Mouse (Mus musculus) liver, embryonic 14.5 days (tissue): ENCODE data around the gene Spon1.

ENCODE experiments used
- CTCF ChIP-seq: IDR thresholded peaks from 2 replicates; pipeline ENCODE4 v1.5.1; 2016; ENCODE audit warnings: antibody characterized with exemption, low read depth, control low read depth
- EP300 ChIP-seq: IDR thresholded peaks from 2 replicates; pipeline ENCODE4 v1.6.1; 2016; ENCODE audit warnings: antibody characterized with exemption, low read depth

- no peak for TF ChIP-seq CTCF
- TF ChIP-seq EP300 = no peak
These were observed 36.9 kb upstream of the Spon1 start for GRCm38 (mm10) chr7:113728926-113729325.
